Mouse (Mus musculus) cerebellum, postnatal 36 days (tissue): ENCODE data around the gene Vwa7.
"Not testable (repeated sequence)": the region's sequence is repeated elsewhere in the genome, so short reads cannot be mapped to it uniquely, and the experiment has no call there.

Experiments used
- DNase-seq, 2 experiments: peaks; one replicate each; pipeline ENCODE4 v3.0.0; 2021 to 2022; ENCODE audit warnings: mixed read lengths in 2 of 2

Gene Vwa7

DNA sequence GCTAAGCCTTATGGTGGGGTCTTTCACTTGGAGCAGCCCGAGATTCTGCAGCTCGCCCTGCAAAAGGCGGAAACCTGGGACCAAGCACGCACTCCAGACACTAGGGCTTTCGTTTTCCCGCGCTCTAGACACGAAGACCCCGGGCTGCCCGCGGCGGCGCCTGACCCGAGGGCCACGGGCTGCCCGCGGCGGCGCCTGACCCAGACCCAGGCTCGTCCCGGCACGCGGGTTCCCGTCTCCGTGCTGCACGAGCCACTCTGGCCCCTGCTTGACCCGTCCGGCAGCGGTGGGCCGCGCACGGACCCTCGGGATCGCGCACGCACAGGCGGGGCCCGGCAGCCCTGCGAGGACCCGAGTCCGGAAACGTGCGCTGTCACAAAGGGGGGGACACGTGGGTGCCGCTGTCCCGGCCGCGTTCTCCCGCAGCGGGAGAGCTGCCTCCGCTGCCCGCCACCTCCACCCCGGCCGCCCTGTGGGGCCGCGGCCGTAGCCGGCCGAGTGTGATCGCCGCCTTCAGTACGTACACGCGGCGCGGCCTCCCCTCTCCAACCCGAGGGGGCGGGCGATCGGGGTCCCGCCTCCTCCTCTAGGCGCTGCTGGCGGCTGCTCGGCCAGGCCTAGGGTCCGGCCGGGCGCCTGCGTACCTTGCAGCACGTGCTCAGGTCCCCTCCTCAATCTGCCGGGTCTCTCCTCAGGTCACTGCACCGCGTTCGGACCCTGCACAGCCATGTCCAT, 15.5 kb upstream of the Vwa7 start, which contains the start of gene Vars:
Gene Vars (plus strand): TSS at position 271 of the 735 bp plus-strand sequence.
- peak; percentile 83 to 84 for DNase-seq

DNA sequence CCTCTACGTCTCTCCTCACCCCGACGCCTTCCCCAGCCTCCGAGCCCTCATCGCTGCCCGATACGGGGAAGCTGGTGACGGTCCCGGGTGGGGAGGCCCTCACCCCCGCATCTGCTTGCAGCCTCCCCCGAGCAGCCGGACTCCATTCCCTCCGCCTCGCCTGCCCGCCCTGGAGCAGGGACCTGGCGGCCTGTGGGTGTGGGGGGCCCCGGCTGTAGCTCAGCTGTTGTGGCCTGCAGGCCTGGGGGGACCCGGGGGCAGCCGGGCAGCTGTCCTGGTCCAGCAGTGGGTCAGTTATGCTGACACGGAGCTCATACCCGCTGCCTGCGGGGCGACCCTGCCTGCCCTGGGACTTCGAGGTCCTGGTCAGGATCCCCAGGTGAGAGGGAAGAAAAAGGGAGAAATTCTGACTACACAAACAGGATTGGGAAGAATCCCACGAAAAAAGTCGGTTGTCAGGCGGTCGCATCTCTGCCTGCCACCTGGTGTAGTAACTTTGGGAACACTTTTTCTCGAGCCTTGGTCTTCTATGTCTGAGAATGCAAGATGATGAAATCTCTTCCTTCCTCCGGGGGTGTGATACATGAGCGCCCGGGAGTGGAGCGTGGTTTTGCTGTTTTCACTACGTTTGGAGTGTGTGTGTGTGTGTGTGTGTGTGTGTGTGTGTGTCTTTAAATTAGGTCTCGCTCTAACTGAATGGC, 14.8 kb upstream of the Vwa7 start:
- peak in 1 of 2 experiments; percentile 29 for DNase-seq

DNA sequence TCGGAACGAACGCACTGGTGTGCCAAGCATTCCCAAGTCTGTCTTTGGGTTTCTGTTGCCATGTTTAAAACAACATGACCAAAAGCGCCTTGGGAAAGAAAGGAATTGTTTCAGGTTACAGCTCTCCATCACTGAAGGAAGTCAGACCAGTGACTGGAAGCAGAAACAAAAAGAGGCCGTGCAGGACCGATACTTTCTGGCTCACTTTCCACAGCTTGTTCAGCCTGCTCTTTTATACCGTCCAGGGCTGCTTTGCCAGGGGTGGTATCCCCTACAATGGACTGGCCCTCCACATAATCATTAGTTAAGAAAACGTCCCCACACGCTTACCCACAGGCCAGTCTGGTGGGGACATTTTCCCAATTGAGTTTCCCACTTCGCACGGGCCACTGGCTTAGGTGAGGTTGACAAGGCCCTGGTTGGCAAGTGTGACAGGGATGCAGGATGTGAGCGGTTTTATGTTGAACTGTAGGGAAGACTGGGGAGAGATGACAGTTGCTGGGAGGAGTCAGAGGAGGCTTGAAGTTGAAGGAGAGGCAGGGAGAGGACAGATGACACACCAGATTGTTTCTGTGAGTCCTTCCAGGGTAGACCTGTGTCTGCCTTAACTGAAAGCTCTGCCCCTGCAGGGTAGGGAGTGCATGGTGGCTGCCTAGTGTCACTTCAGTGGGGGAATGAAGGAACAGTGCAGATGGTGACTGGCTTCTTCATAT, 14.1 kb upstream of the Vwa7 start:
- DNase-seq: peak in 1 of 2 experiments; percentile 33

DNA sequence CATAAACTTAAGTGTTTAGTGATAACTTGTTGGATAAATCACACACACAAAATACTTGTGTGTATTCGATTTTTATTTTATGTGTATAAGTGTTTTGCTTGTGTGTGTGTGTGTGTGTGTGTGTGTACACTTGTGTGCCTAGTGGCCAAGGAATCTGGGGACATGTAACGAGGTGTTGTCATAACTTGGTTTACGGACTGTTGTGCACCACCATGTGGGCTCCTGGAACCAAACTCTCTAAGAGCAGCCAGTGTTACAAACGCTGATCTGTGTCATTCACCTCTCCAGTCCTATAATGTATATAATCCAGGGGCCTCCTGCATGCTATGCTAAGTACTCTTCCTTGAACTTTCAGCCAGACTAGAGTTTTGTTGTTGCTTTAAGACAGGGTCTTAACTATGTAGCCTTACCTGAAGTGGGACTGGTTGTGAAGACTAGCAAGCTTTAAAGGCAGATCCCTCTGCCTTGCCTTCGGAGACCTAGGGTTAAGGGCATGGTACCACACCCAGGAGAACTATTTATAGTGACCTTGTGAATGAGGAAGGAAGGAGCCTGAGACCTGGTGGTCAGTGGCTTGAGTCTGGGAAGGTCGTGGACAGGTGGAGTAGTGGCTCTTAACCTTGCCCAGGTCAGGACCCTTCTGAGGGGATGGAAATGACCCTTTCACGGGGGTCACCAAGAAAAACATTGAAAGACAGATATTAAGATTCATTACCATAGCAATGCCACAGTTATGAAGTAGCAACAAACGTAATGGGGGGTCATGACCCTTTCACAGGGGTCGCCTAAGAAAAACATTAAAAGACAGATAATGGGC, 13.1 kb upstream of the Vwa7 start:
- DNase-seq: no peak

DNA sequence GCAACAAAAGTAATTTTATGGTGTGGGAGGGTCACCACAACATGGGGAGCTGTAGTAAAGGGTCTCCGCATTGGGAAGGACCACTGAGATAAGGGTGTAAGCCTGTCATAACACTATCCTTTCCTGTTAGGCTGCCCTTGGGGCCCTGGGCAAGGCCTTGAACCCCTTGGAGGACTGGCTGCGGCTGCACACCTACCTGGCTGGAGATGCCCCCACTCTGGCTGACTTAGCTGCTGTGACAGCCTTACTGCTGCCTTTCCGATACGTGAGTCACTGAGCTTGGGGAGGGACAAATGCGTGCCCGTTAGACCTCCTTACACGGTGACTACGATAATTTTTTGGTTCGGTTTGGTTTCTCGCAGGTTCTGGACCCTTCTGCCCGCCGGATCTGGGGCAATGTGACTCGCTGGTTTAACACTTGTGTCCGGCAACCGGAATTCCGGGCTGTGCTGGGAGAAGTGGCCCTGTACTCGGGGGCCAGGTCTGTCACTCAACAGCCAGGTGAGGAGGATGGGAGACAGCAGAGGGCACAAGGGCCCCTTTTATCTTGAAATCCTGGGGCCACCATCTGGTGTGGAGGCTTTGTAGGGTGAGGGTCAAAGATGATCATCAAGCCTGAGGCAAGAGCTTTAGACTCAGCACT, 12.2 kb upstream of the Vwa7 start:
- DNase-seq: no peak

DNA sequence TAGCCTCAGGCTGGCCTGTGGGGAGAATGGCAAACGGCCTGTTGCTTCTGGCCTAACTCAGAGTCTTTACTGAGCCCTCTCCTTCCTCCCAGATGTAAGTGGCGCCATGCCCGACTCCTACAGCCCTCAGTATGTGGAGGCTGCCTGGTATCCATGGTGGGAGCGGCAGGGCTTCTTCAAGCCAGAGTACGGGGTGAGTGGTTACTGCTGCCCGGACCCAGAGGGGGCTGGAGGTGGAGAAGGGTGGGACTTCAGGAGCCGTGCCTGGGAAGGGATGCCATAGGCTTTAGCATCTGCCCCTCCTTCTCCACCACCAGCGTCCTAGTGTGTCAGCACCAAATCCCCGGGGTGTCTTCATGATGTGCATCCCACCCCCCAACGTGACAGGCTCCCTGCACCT, 11.2 kb upstream of the Vwa7 start:
- DNase-seq: no peak

DNA sequence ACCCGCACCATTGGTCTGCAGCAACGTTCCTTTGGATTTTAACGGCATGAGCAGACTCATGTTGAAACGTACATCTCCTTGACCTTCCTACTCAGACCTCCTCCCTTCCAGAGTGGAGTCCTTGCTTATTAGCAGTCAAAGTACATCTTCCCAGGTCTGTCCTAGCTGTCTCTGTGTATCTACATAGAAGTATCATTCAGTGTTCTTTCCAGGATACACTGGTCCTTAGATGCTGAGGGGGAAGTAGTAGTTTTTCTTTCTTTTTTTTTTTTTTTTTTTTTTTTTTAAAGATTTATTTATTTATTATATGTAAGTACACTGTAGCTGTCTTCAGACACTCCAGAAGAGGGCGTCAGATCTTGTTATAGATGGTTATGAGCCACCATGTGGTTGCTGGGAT, 10.5 kb upstream of the Vwa7 start:
- DNase-seq: not testable (repeated sequence)

DNA sequence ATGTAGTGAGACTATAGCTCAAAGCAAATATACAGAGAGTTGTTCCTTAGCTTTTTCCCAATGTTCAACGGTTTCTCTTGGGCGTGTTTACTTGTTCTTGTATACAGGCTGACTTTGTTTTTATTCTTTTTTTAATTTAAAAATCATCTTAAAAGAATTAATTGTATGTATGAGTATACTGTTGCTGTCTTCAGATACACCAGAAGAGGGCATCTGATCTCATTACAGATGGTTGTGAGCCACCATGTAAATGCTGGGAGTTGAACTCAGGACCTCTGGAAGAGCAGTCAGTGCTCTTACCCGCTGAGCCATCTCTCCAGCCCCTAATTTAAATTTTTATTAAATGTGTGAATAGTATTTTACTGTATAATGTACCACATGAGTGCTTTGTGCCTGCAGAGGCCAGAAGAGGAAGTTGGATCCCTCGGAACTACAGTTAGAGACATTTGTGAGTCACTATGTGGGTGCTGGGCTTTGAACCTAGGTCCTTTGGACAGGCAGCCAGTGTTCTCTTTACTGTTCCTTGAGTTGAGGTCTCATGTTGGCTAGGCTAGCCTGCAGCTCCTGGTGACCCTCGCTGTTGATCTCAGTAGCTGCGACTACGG, 8.9 kb upstream of the Vwa7 start:
- no peak for DNase-seq

DNA sequence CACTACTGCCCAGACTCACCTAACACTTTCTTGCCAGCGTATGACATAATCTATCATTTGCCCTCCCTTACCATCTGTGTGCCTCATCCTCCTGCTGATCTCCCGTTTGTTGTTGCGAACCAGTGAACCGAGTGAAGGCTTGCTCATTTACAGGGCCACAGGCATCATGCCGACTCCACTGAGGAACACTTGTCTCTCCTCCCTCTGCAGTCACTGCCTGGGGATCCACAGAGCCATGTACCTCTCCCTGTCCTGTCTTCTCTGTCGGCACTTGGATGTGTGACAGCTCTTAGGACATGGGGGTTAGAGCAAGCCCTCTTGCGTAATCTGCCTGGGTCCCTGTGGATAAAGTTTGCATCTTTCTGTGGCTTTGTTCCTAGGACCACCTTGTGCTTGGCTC, 6.8 kb upstream of the Vwa7 start:
- peak; percentile 79 to 81 for DNase-seq

DNA sequence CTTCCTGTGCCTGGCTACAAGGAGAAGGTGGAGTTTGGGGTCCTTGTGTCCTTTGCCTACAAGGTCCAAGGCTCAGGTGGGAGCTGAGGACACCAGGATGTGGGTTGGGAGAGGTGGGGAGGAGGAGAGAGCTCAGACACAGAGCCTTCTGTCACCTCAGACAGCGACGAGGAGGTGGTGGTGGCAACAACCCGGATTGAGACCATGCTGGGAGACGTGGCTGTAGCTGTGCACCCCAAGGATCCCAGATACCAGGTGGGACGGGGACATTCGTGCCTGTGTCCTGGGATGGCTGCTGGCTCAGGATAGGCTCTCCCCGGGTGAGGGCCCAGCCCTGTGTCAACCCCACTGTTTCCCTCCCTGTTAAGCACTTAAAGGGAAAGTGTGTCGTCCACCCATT, 4.9 kb upstream of the Vwa7 start:
- no peak for DNase-seq

DNA sequence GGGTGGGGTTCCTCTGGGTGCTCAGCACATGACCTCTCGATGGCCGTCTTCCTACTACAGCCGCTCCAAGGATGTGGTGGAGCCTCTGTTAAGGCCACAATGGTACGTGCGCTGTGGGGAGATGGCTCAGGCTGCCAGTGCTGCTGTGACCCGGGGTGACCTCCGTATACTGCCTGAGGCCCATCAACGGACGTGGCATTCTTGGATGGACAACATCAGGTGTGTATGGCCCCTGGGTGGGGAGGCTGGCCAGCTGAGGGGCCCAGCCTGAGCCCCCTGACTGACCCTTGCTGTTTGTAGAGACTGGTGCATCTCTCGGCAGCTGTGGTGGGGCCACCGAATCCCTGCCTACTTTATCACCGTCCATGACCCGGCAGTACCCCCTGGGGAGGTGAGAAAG, 3.9 kb upstream of the Vwa7 start:
- DNase-seq: no peak

DNA sequence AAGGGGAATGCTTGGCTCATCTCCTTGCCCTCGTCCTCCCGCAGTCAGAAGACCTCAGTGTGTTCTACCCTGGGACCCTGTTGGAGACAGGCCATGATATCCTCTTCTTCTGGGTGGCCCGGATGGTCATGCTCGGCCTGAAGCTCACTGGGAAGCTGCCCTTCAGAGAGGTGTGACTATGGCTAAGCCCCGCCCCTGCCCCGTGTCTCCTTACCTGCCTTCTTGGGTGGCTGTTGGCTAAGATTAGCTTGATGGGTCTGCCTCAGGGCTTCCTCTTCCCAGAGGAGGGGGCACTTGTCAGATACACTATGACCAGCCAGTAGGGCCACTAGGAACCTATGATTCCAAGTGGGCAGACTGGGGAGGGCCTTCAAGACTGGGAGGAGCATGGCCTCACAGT, 3.2 kb upstream of the Vwa7 start:
- no peak for DNase-seq

DNA sequence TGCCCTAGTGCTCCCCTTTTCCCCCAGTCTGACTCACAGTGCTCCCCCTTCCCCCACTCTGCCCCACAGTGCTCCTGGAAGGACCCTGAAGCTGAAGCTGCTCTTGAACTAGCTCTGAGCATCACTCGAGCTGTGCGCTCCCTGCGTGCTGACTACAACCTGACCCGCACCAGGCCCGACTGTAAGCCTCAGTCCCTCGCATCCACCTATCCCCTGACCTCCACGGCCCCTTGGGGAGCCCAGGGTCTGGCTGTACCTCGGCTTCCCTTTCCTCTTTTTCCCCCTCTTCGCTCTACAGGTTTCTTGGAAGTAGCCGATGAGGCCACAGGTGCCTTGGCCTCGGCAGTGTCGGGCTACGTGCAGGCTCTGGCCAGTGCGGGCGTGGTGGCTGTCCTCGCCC, 1.1 kb upstream of the Vwa7 start:
- DNase-seq: no peak

DNA sequence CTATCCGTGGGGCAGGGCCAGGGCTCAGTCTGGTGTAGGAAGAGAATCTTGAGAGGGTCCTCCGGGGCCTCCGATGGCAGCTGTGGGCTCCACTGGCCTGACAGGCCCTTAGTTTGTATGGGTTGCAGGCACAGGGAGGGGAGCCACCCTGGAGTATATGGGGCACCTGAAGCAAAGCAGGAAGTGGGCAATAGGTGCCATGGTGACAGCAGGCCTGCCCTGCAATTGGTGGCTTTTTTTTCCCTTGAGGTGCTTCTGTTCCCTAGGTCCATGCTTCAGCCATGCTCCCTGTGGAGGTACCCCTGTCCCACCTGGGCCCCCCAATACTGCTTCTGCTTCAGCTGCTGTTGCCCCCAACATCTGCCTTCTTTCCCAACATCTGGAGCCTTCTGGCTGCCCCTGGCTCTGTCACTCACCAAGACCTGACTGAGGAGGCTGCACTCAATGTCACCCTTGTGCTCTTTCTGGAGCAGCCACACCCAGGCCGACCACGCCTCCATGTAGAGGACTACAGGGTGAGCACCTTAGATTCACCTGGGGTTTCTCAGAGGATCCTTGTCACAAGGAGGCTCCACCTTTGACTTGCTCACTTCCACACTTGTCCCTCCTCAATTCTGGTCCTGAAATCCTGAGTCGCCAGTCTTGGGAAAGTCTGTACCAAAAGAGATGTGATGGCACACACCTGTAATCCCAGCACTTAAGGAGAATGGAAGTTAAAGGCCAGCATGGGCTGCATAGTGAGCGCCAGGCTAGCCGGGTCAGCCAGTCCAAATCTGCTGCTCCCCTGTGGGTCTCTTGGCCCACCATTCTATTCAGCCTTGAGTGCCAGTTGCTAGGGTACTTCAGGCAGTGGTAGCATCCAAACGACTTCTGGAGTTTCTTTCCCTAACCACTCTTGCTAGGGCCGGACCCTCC, 669 bp downstream of the Vwa7 start:
- DNase-seq: no peak

DNA sequence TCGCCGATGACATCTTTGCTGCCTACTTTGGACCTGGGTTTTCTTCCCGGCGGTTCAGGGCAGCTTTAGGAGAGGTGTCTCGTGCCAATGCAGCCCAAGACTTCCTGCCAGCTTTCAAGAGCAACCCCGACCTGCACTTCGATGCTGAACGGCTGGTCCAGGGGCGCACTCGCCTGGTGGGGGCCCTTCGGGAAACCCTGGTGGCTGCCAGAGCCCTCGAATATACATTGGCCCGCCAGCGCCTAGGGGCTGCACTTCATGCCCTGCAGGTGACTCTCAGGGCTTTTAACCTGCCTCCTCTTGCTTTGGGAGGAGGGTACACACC, 1.3 kb downstream of the Vwa7 start:
- DNase-seq: peak in 1 of 2 experiments; percentile 27

DNA sequence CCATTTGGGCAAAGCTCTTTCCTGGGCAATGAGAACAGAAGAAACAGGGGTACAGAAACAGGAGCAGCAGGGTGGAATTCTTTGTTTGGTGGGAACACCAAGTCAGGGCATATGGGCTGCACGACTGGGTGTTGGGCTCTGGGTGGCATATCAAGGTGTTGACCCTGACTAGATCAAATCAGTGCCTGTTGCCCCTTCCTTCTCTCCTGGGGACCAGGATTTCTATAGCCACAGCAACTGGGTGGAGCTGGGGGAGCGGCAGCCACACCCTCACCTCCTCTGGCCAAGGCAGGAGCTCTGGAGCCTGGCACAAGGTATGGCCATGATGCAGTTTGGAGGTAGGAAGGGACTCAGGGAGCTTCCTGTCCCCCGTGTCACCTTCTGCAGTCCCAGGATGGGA, 1.8 kb downstream of the Vwa7 start:
- peak in 1 of 2 experiments; percentile 17 for DNase-seq

DNA sequence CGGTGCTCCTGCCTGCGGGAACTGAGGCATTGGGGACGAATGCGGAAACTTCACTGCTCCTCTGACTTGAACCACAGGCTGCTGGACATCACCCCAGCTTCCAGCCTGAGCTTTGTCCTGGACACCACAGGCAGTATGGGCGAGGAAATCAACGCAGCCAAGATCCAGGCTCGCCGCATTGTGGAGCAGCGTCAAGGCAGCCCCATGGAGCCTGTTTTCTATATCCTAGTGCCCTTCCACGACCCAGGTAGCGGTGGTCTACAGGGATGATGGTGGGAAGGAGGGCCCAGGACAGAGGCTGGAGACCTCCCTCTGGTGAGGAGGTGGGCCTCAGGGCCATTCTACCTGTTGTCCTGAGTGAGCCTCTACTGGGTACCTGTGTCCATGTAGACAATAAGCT, 3.5 kb downstream of the Vwa7 start:
- peak in 1 of 2 experiments; percentile 15 for DNase-seq

DNA sequence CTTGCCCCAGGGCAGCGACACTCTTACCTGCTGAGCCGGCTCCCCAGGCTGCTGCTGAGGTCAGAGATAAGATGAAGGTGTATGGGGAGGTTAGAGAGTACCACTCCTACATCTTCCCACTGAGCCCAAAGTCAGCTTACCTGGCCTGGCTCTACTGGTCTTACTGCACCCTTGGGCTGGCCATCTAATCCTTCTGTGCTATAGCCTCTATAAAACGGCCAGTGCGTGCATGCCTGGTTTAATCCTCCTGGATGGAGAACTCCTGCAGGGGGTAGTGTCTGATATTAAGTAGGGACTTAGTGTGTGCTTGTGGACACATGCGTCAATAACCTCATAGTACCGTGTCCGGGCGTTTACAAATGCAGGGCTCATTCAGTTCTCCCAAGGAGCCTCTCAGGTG, 4.2 kb downstream of the Vwa7 start:
- DNase-seq: peak in 1 of 2 experiments; percentile 9

DNA sequence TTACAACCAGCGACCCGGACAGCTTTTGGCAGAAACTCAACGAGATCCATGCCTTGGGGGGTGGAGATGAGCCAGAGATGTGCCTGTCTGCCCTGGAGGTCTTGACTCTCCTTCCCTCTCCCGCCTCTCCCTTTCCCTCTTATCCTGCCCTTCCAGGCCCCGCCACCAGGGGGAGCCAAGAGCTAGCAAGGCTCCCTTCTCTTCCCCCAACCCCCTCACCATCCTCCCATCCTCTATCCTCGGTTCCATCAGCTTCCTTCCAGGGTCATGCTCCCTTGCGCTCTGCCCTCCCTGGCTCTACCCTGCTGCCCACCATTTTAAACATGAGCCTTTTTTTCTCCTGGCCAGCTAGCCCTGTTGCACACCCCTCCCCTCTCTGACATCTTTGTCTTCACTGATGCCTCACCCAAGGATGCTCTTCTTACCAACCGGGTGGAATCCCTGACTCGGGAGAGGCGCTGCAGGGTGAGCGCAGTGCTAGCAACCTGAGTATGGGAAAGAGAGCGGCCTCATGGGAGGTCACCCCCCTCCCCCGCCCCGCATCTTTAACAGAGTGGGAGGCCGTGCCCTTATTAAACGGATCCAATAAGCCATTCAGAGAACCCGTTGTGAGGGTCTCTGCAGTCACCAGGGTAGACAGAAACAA, 4.9 kb downstream of the Vwa7 start:
- peak; percentile 91 for DNase-seq

DNA sequence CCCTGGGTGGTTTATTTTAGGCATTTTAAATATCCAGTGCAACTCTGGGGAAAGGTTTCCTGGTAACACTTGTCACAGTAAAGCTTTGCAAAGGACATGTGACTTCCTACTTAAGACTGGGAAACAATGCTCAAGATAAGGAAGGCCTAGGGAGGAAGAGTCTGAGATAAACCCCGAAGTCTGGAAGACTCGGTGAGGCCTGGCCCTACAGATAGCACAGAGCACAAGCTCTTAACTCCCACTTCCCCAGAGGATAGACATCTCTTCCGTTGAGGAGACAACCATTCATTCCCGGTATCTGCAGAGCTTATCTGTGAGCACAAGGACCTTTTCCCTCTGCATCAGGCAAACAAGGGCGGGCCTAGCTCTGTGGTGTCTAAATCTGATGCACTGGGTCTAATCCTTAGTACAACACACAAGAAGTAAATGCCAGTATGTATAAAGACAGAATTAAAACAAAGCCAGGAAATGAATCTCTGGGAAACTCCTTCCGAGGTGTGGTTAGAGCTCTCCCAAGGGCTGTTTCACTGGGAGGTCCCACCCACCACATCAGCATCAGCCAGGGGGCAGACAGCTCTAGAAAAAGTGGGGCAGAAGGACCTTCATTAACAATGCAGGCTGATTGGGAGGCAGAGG, 5.6 kb downstream of the Vwa7 start:
- no peak for DNase-seq
